Comparison of ENCODE assay signal across 8 mouse cellular contexts in genomic region chr9:108517931-108518332, GRCm38 (mm10). TPM values are rescaled to one million over a fixed set of nuclear protein-coding genes. Genes with fewer than 3 reads are reported as not detected.
DNase-seq lines count a peak whose midpoint lies in the region; ATAC-seq and TF ChIP-seq lines count a peak whose summit lies in the region.

No protein-coding gene starts in this region.

- peak overlapping the region; percentile 80 for H3K4me2 ChIP-seq in heart, embryonic 16.5 days (ENCODE audit: low read depth, low read length)

- DNase-seq in embryo, embryonic 10 days (ENCODE audit: low spot score): peak; percentile 73
- no peak for DNase-seq in embryo, embryonic 9.5 days (ENCODE audit: extremely low spot score)
- DNase-seq in urinary bladder, postnatal 14 days (ENCODE audit: low spot score): peak; percentile 31
- DNase-seq in urinary bladder, postnatal 36 days (ENCODE audit: low spot score in 2 of 2): no peak
- peak; percentile 42 for DNase-seq in liver
- no peak for DNase-seq in cerebellum, adult 9-10 months

- no peak for TF ChIP-seq POLR2A in olfactory bulb, adult 2 months (IDR thresholded peaks at IDR 0.05; ENCODE audit: insufficient read depth, low read depth, low read length)

- ATAC-seq in heart, embryonic 16.5 days (replicated peaks; ENCODE audit: extremely low read depth, insufficient read depth, low FRiP score): 0 out of 2 replicates have a peak, but pooled peaks have one; percentile 7

- no peak for TF ChIP-seq CTCF in olfactory bulb, adult 2 months (IDR thresholded peaks at IDR 0.05; ENCODE audit: insufficient read depth, low read depth, low read length)

- peaks cover 22% of the 10 kb centered on the region for H3K4me1 ChIP-seq in heart, embryonic 16.5 days (ENCODE audit: control insufficient read depth, insufficient read depth, low read length)
- 0 out of 2 replicates have a peak, but pooled peaks cover 3% of the 10 kb centered on the region for H3K4me1 ChIP-seq in olfactory bulb, adult 2 months (ENCODE audit: control insufficient read depth, insufficient read depth, low read length)

- peak overlapping the region; percentile 98 for H3K9ac ChIP-seq in heart, embryonic 16.5 days (ENCODE audit: low read length)

- H3K27me3 ChIP-seq in heart, embryonic 16.5 days (ENCODE audit: control insufficient read depth, insufficient read depth, low read length): no peaks in the 10 kb centered on the region

- no peaks in the 10 kb centered on the region for H3K9me3 ChIP-seq in heart, embryonic 16.5 days (replicated peaks; ENCODE audit: control insufficient read depth, low read length)

- 0% methylated on average over 13 of the region's 13 CpGs for WGBS in heart, embryonic 16.5 days
- 0% methylated on average over 13 of the region's 13 CpGs for WGBS in olfactory bulb, adult 2 months

- H3K27ac ChIP-seq in heart, embryonic 16.5 days (ENCODE audit: low read length): peak overlapping the region; percentile 100
- H3K27ac ChIP-seq in olfactory bulb, adult 2 months (ENCODE audit: insufficient read depth, low read depth, low read length): peak overlapping the region; percentile 17

- H3K36me3 ChIP-seq in heart, embryonic 16.5 days (ENCODE audit: control insufficient read depth, insufficient read depth): peaks cover 22% of the 10 kb centered on the region

- peak overlapping the region; percentile 76 for H3K4me3 ChIP-seq in heart, embryonic 16.5 days (ENCODE audit: low read length)
- peak overlapping the region; percentile 65 for H3K4me3 ChIP-seq in olfactory bulb, adult 2 months (ENCODE audit: insufficient read depth, low read depth, low read length)

RNA-seq across cellular contexts. Expression of gene Qrich1, which starts 1.3 kb away (rescaled TPM):
- 82.2 and 82.5 TPM in 2 replicates for polyA plus RNA-seq in heart, embryonic 16.5 days (2015; fragmentation: Nextera tagmentation; extraction: Ambion mirVana)
- polyA plus RNA-seq in olfactory bulb, adult 2 months (2012; ENCODE audit: insufficient read depth, insufficient read length, low replicate concordance, missing spikeins): not detected in 2 replicates

RNA-seq across cellular contexts. Expression of gene Qars, which starts 10.4 kb away (rescaled TPM):
- 70.4 and 83.2 TPM in 2 replicates for polyA plus RNA-seq in heart, embryonic 16.5 days (2015; fragmentation: Nextera tagmentation; extraction: Ambion mirVana)
- not detected in 2 replicates for polyA plus RNA-seq in olfactory bulb, adult 2 months (2012; ENCODE audit: insufficient read depth, insufficient read length, low replicate concordance, missing spikeins)

RNA-seq across cellular contexts. Expression of gene Usp19, which starts 27.5 kb away (rescaled TPM):
- 60.1 and 63.5 TPM in 2 replicates for polyA plus RNA-seq in heart, embryonic 16.5 days (2015; fragmentation: Nextera tagmentation; extraction: Ambion mirVana)
- polyA plus RNA-seq in olfactory bulb, adult 2 months (2012; ENCODE audit: insufficient read depth, insufficient read length, low replicate concordance, missing spikeins): 102 and 511 TPM in 2 replicates

RNA-seq across cellular contexts. Expression of gene Lamb2, which starts 38.4 kb away (rescaled TPM):
- polyA plus RNA-seq in heart, embryonic 16.5 days (2015; fragmentation: Nextera tagmentation; extraction: Ambion mirVana): 67.1 and 77.7 TPM in 2 replicates
- polyA plus RNA-seq in olfactory bulb, adult 2 months (2012; ENCODE audit: insufficient read depth, insufficient read length, low replicate concordance, missing spikeins): not detected in 2 replicates

RNA-seq across cellular contexts. Expression of gene Impdh2, which starts 42.2 kb away (rescaled TPM):
- 91.7 and 91.8 TPM in 2 replicates for polyA plus RNA-seq in heart, embryonic 16.5 days (2015; fragmentation: Nextera tagmentation; extraction: Ambion mirVana)
- polyA plus RNA-seq in olfactory bulb, adult 2 months (2012; ENCODE audit: insufficient read depth, insufficient read length, low replicate concordance, missing spikeins): not detected in 2 replicates

Comparison
In these comparisons a context has a peak if more than half of its experiments do, and no peak if none do; other contexts are left out.
1. DNase-seq: peak in embryo, embryonic 10 days (single experiment), urinary bladder, postnatal 14 days (single experiment) and liver (single experiment); none in embryo, embryonic 9.5 days (single experiment), urinary bladder, postnatal 36 days (0 of 2) and cerebellum, adult 9-10 months (single experiment).
2. RNA of gene Qars, which starts 10.4 kb away (polyA plus RNA-seq): 70.4 to 83.2 TPM in heart, embryonic 16.5 days; not detected in olfactory bulb, adult 2 months; every median in the first group is over 10 times any median in the second.